Mouse (Mus musculus) limb, embryonic 12.5 days (tissue): ENCODE data around the gene Prr18. TPM values are rescaled to one million over a fixed set of nuclear protein-coding genes. Genes with fewer than 3 reads are reported as not detected.

Experiments used
- ATAC-seq: fragments of 200-750 bp; cut with Nextera tagmentation; 2 replicates; pipeline ENCODE4 v1.8.0; 2017; ENCODE audit warnings: low read depth, moderate TSS enrichment; ENCODE audit not compliant: insufficient number of reproducible peaks, insufficient read depth, low FRiP score, low TSS enrichment
- H3K27ac ChIP-seq: fragments of 300-500 bp; sonication (generic); 2 replicates; pipeline ENCODE4 v1.5.1; 2016; ENCODE audit warnings: mild to moderate bottlenecking, moderate library complexity
- H3K27me3 ChIP-seq: fragments of 300-500 bp; sonication (generic); 2 replicates; pipeline ENCODE4 v1.6.1; 2016; ENCODE audit warnings: mild to moderate bottlenecking, moderate library complexity
- H3K36me3 ChIP-seq: fragments of 300-500 bp; sonication (generic); 2 replicates; pipeline ENCODE4 v1.6.1; 2016; ENCODE audit warnings: mild to moderate bottlenecking, moderate library complexity
- H3K4me1 ChIP-seq: fragments of 300-500 bp; sonication (generic); replicated peaks from 2 replicates; pipeline ENCODE4 v1.6.1; 2016
- H3K4me2 ChIP-seq: fragments of 300-500 bp; sonication (generic); 2 replicates; pipeline ENCODE4 v1.6.1; 2016; ENCODE audit warnings: mild to moderate bottlenecking, moderate library complexity
- H3K4me3 ChIP-seq: fragments of 300-500 bp; sonication (generic); replicated peaks from 2 replicates; pipeline ENCODE4 v1.5.1; 2016; ENCODE audit warnings: mild to moderate bottlenecking
- H3K9ac ChIP-seq: fragments of 300-500 bp; sonication (generic); replicated peaks from 2 replicates; pipeline ENCODE4 v1.6.1; 2016; ENCODE audit warnings: mild to moderate bottlenecking, moderate library complexity
- H3K9me3 ChIP-seq: fragments of 300-500 bp; sonication (generic); 2 replicates; pipeline ENCODE4 v1.6.1; 2016; ENCODE audit warnings: mild to moderate bottlenecking, moderate library complexity
- WGBS: fragments of 180-500 bp; shearing (Covaris S2); methylation state at CpG from one replicate; pipeline ENCODE4 v1.1.7; 2016; 5-methylcytosine and 5-hydroxymethylcytosine counted together
- polyA plus RNA-seq: library from polyadenylated mRNA; unstranded; fragments of >200 nt; fragmentation: Nextera tagmentation; extraction: Ambion mirVana; gene quantifications from 2 replicates; pipeline ENCODE4 v1.2.1, GENCODE M21; 2016

The Prr18 gene
- polyA plus RNA-seq, 1 experiment from 2014 or later = 0.60 TPM

- H3K9ac ChIP-seq = peak overlapping the region; percentile 31; the same call in 1 of the 2 replicates
- no peaks in the 10 kb centered on the region for H3K9me3 ChIP-seq
- H3K4me3 ChIP-seq = no peak overlapping the region
- H3K4me2 ChIP-seq = peak overlapping the region; percentile 30
- peak overlapping the region; percentile 73 for H3K27ac ChIP-seq
- H3K4me1 ChIP-seq = peaks cover 45% of the 10 kb centered on the region
- no peaks in the 10 kb centered on the region for H3K36me3 ChIP-seq
- WGBS = 17% methylated on average over 20 of the region's 20 CpGs
- no peak for ATAC-seq
- H3K27me3 ChIP-seq = no peaks in the 10 kb centered on the region
These were observed 30.5 kb downstream of the Prr18 start for GRCm38 (mm10) chr17:8367514-8368480.

GRCm38 (mm10) chr17:8368570-8368969, 31.3 kb downstream of the Prr18 start:
- Histone ChIP-seq H3K36me3 (no peaks in the 10 kb centered on the region), H3K27me3 (no peaks in the 10 kb centered on the region), H3K9me3 (no peaks in the 10 kb centered on the region), H3K27ac (no peak overlapping the region; the same call in 1 of the 2 replicates), H3K9ac (peak overlapping the region; percentile 31; the same call in 1 of the 2 replicates), H3K4me3 (no peak overlapping the region), H3K4me1 (peaks cover 45% of the 10 kb centered on the region), H3K4me2 (0 out of 2 replicates have a peak overlapping the region, but pooled peaks have one; percentile 30)
- no peak for ATAC-seq
- WGBS = 29% methylated on average over 8 of the region's 8 CpGs

GRCm38 (mm10) chr17:8369171-8369570, 31.9 kb downstream of the Prr18 start:
- H3K4me2 ChIP-seq = no peak overlapping the region
- no peak overlapping the region for H3K4me3 ChIP-seq
- peaks cover 45% of the 10 kb centered on the region for H3K4me1 ChIP-seq
- no peaks in the 10 kb centered on the region for H3K27me3 ChIP-seq
- no peak for ATAC-seq
- no peaks in the 10 kb centered on the region for H3K36me3 ChIP-seq
- H3K9me3 ChIP-seq = no peaks in the 10 kb centered on the region
- 72% methylated on average over 2 of the region's 2 CpGs for WGBS
- H3K27ac ChIP-seq = no peak overlapping the region
- H3K9ac ChIP-seq = no peak overlapping the region

- Histone ChIP-seq H3K4me3 (no peak overlapping the region), H3K9me3 (no peaks in the 10 kb centered on the region), H3K4me2 (0 out of 2 replicates have a peak overlapping the region, but pooled peaks have one; percentile 0), H3K27ac (peak overlapping the region; percentile 95; the same call in 1 of the 2 replicates), H3K9ac (0 out of 2 replicates have a peak overlapping the region, but pooled peaks have one; percentile 13), H3K27me3 (no peaks in the 10 kb centered on the region), H3K36me3 (no peaks in the 10 kb centered on the region), H3K4me1 (peaks cover 48% of the 10 kb centered on the region)
- no peak for ATAC-seq
- WGBS = 28% methylated on average over 13 of the region's 13 CpGs
These were observed 33.5 kb downstream of the Prr18 start for GRCm38 (mm10) chr17:8370634-8371229.

GRCm38 (mm10) chr17:8371834-8372233, 34.6 kb downstream of the Prr18 start:
- Histone ChIP-seq H3K9ac (peak overlapping the region; percentile 42), H3K9me3 (no peaks in the 10 kb centered on the region), H3K4me1 (peaks cover 58% of the 10 kb centered on the region), H3K4me2 (peak overlapping the region; percentile 58), H3K27me3 (no peaks in the 10 kb centered on the region), H3K36me3 (no peaks in the 10 kb centered on the region), H3K27ac (peak overlapping the region; percentile 95), H3K4me3 (peak overlapping the region; percentile 26)
- ATAC-seq = peak; percentile 80
- WGBS = under 1% methylated on average over 7 of the region's 7 CpGs

- Histone ChIP-seq H3K27me3 (no peaks in the 10 kb centered on the region), H3K9ac (peak overlapping the region; percentile 42), H3K4me2 (peak overlapping the region; percentile 58), H3K9me3 (no peaks in the 10 kb centered on the region), H3K36me3 (no peaks in the 10 kb centered on the region), H3K4me3 (peak overlapping the region; percentile 26), H3K27ac (peak overlapping the region; percentile 95), H3K4me1 (peaks cover 57% of the 10 kb centered on the region)
- 0 out of 2 replicates have a peak, but pooled peaks have one; percentile 37 for ATAC-seq
- whole genome bisulfite sequencing = 3% methylated on average over 18 of the region's 18 CpGs
These were observed 35.2 kb downstream of the Prr18 start for GRCm38 (mm10) chr17:8372286-8373046.

- no peak for ATAC-seq
- Histone ChIP-seq H3K36me3 (no peaks in the 10 kb centered on the region), H3K9me3 (no peaks in the 10 kb centered on the region), H3K27me3 (no peaks in the 10 kb centered on the region), H3K4me3 (no peak overlapping the region), H3K9ac (no peak overlapping the region), H3K27ac (no peak overlapping the region), H3K4me2 (no peak overlapping the region), H3K4me1 (peaks cover 28% of the 10 kb centered on the region)
- WGBS = 51% methylated on average over 5 of the region's 5 CpGs
These were observed 40.0 kb downstream of the Prr18 start for GRCm38 (mm10) chr17:8377298-8377697.

- Histone ChIP-seq H3K36me3 (no peaks in the 10 kb centered on the region), H3K4me3 (no peak overlapping the region), H3K9ac (no peak overlapping the region), H3K27me3 (peaks cover 18% of the 10 kb centered on the region), H3K9me3 (no peaks in the 10 kb centered on the region), H3K4me1 (peaks cover 20% of the 10 kb centered on the region), H3K4me2 (no peak overlapping the region), H3K27ac (no peak overlapping the region)
- ATAC-seq = no peak
- WGBS = 93% methylated on average over 2 of the region's 2 CpGs
These were observed 48.2 kb downstream of the Prr18 start for GRCm38 (mm10) chr17:8385441-8385840.

- H3K9ac ChIP-seq = no peak overlapping the region
- H3K4me3 ChIP-seq = peak overlapping the region; percentile 34
- ATAC-seq = no peak
- no peaks in the 10 kb centered on the region for H3K9me3 ChIP-seq
- peaks cover 27% of the 10 kb centered on the region for H3K4me1 ChIP-seq
- 0 out of 2 replicates have a peak overlapping the region, but pooled peaks have one; percentile 26 for H3K27ac ChIP-seq
- 2% methylated on average over 13 of the region's 13 CpGs for WGBS
- H3K36me3 ChIP-seq = no peaks in the 10 kb centered on the region
- peaks cover 30% of the 10 kb centered on the region for H3K27me3 ChIP-seq
- H3K4me2 ChIP-seq = peak overlapping the region; percentile 63
These were observed 51.2 kb downstream of the Prr18 start for GRCm38 (mm10) chr17:8388463-8388862.

- Histone ChIP-seq H3K4me1 (peaks cover 27% of the 10 kb centered on the region), H3K36me3 (no peaks in the 10 kb centered on the region), H3K27me3 (peaks cover 30% of the 10 kb centered on the region), H3K27ac (peak overlapping the region; percentile 26; the same call in 1 of the 2 replicates), H3K4me3 (peak overlapping the region; percentile 34), H3K9ac (no peak overlapping the region; the same call in 1 of the 2 replicates), H3K9me3 (no peaks in the 10 kb centered on the region), H3K4me2 (peak overlapping the region; percentile 63)
- ATAC-seq = peak; percentile 43; the same call in 1 of the 2 replicates
- under 1% methylated on average over 28 of the region's 28 CpGs for WGBS
These were observed 51.9 kb downstream of the Prr18 start for GRCm38 (mm10) chr17:8388990-8389789.
